Mouse (Mus musculus) frontal cortex, postnatal 25 days (tissue): Measurements from ENCODE around the gene 1810037I17Rik.
"Not testable (repeated sequence)": the region's sequence is repeated elsewhere in the genome, so short reads cannot be mapped to it uniquely, and the experiment has no call there.

Experiments used
- DNase-seq, 2 experiments: peaks; one replicate each; pipeline ENCODE4 v3.0.0; 2022; ENCODE audit warnings: low spot score in 2 of 2

1810037I17Rik gene

DNA sequence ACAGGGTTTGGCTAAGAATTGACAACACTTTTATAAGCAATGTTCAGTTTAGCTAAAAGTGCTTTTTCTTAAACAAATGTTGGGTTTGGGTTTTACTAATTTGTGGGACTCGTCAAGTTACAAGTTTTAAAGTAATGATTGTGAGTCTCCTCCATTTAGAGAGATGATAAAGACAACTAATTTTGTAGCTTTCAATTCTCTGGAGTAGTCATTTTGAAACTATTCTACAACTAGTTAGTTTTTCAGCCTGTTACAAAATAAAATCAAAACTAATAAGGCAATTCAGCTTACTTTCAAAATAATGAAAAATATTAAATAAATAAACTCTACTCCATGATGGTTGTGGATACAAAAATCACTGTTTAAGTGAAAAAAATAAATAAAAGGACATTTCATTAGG, 8.5 kb downstream of the 1810037I17Rik start:
- no peak for DNase-seq

- DNase-seq = not testable (repeated sequence)
Observed at GRCm38 (mm10) chr3:122937176-122937575, 13.2 kb downstream of the 1810037I17Rik start.

GRCm38 (mm10) chr3:122939215-122939614, 15.2 kb downstream of the 1810037I17Rik start:
- no peak for DNase-seq

GRCm38 (mm10) chr3:122943387-122943890, 19.4 kb downstream of the 1810037I17Rik start:
- DNase-seq = no peak

- DNase-seq = no peak
Observed at GRCm38 (mm10) chr3:122950129-122950528, 26.1 kb downstream of the 1810037I17Rik start.

GRCm38 (mm10) chr3:122964301-122964700, 40.3 kb downstream of the 1810037I17Rik start:
- no peak for DNase-seq

GRCm38 (mm10) chr3:122968391-122968790, 44.4 kb downstream of the 1810037I17Rik start:
- DNase-seq = no peak

DNA sequence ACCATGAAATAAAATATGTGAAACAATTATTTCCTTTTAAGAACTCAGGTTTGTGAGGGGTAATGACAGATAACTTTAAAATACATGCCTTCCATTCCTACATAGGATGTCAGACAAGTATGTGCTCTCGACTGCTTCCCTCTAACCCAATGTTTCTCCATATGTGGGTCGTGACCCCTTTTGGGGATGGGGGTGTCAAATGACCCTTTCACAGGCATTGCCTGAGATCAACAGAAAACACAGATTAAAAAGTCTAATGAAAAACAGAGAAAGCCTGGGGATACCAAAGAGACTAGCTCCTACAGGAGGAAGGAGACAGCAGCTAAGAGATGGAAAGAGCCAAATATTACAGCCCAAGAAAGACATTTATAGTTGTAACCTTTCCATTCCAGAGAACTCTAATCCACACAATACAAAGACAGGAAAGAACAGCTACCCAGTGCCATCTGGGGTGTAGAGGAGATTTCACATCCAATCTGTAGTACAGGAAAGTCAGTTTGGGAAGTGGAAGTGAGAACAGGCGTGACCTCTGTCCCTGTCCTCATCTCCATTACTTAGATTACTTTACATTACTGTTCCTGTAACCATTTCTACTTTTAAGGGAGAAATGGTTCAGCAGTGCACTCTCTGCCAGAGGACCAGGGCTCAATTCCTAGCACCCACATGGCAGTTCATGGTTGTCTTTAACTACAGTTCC, 48.3 kb downstream of the 1810037I17Rik start:
- DNase-seq = no peak

GRCm38 (mm10) chr3:122974833-122975232, 50.8 kb downstream of the 1810037I17Rik start:
- DNase-seq = no peak

- DNase-seq = no peak
Observed at GRCm38 (mm10) chr3:122975363-122975762, 51.4 kb downstream of the 1810037I17Rik start.
